Mouse (Mus musculus): Measurements from ENCODE around the gene Aip. TPM values are rescaled to one million over a fixed set of nuclear protein-coding genes. Genes with fewer than 3 reads are reported as not detected.
"Not testable (repeated sequence)": the region's sequence is repeated elsewhere in the genome, so short reads cannot be mapped to it uniquely, and the experiment has no call there.

Aip gene
- polyA plus RNA-seq, 1 experiment from 2014 or later, result 78.5 TPM

DNA sequence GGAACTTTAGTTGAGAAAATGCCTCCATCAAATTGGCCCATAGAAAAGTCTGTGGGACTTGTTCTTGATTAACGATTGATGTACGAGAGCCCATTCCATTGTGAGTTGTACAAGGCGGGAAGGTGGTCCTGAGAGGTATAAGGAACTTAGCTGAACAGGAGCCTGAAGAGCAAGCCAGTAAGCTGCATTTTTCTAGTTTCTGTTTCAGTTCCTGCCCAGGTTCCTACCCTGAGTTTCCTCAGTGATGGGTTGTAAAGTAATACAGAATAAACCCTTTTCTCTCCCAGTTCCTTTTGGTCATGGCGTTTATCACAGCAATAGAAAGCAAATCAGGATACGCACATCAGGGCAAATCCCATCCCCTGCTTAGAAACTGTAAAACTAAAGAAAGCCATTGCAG lies 12.3 kb upstream of the Aip start:
- Histone ChIP-seq H3K27ac (ENCODE audit: low read length) (no peak overlapping the region), H3K9ac (replicated peaks; ENCODE audit: low read depth) (no peak overlapping the region), H3K27me3 (replicated peaks; ENCODE audit: insufficient read depth, low read length) (no peaks in the 10 kb centered on the region), H3K4me1 (ENCODE audit: insufficient read depth, low read depth, low read length) (no peaks in the 10 kb centered on the region), H3K9me3 (ENCODE audit: low read length) (no peaks in the 10 kb centered on the region), H3K4me3 (ENCODE audit: low read depth, low read length) (no peak overlapping the region), H3K4me2 (replicated peaks; ENCODE audit: low read depth, low read length) (no peak overlapping the region), H3K36me3 (ENCODE audit: insufficient read depth, low read length) (no peaks in the 10 kb centered on the region)
- 73% methylated on average over 5 of the region's 5 CpGs for WGBS
- DNase-seq (ENCODE audit: low spot score), result no peak
- TF ChIP-seq EP300 (IDR thresholded peaks at IDR 0.05), result no peak
- TF ChIP-seq CTCF (IDR thresholded peaks at IDR 0.05), result no peak
- no peak for ATAC-seq

- Histone ChIP-seq H3K36me3 (ENCODE audit: insufficient read depth, low read length) (peaks cover 9% of the 10 kb centered on the region; the same call in 1 of the 2 replicates), H3K4me1 (ENCODE audit: insufficient read depth, low read depth, low read length) (no peaks in the 10 kb centered on the region), H3K9ac (replicated peaks; ENCODE audit: low read depth) (no peak overlapping the region), H3K4me3 (ENCODE audit: low read depth, low read length) (no peak overlapping the region), H3K9me3 (ENCODE audit: low read length) (no peaks in the 10 kb centered on the region), H3K27me3 (replicated peaks; ENCODE audit: insufficient read depth, low read length) (no peaks in the 10 kb centered on the region), H3K4me2 (replicated peaks; ENCODE audit: low read depth, low read length) (no peak overlapping the region), H3K27ac (ENCODE audit: low read length) (no peak overlapping the region)
- ATAC-seq, result no peak
- TF ChIP-seq EP300 (IDR thresholded peaks at IDR 0.05), result no peak
- TF ChIP-seq CTCF (IDR thresholded peaks at IDR 0.05), result peak; percentile 37
- DNase-seq (ENCODE audit: low spot score), result no peak
- 76% methylated on average over 5 of the region's 5 CpGs for WGBS
Measured at GRCm38 (mm10) chr19:4136463-4136862, 10.8 kb upstream of the Aip start.

DNA sequence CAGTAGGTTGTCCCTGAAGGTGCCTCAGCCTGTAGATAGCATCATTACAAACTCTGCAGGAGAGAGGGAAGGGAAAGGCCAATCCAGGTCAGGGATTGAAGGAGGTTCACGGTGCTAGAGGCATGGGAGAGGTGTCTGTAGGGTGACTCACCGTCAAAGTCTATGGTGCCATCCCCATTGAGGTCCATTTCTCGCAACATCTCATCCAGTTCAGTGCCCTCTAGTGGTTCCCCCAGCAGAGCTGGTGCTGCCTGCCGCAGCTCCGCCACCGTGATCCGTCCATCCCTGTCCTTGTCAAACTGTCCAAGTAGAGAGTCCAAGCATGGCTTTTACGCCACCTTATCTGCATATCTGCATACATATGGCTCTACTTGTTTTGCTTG lies 10.3 kb upstream of the Aip start:
- not testable (repeated sequence) for H3K4me2 ChIP-seq (replicated peaks; ENCODE audit: low read depth, low read length); H3K9me3 ChIP-seq (ENCODE audit: low read length); H3K4me3 ChIP-seq (ENCODE audit: low read depth, low read length); DNase-seq (ENCODE audit: low spot score); H3K4me1 ChIP-seq (ENCODE audit: insufficient read depth, low read depth, low read length); H3K27me3 ChIP-seq (replicated peaks; ENCODE audit: insufficient read depth, low read length); H3K27ac ChIP-seq (ENCODE audit: low read length); H3K9ac ChIP-seq (replicated peaks; ENCODE audit: low read depth)
- peak; percentile 54; the same call in 1 of the 2 replicates for ATAC-seq
- H3K36me3 ChIP-seq (ENCODE audit: insufficient read depth, low read length), result peaks cover 14% of the 10 kb centered on the region; the same call in 1 of the 2 replicates
- peak; percentile 61 for TF ChIP-seq CTCF (IDR thresholded peaks at IDR 0.05)
- WGBS, result 20% methylated on average over 7 of the region's 8 CpGs

DNA sequence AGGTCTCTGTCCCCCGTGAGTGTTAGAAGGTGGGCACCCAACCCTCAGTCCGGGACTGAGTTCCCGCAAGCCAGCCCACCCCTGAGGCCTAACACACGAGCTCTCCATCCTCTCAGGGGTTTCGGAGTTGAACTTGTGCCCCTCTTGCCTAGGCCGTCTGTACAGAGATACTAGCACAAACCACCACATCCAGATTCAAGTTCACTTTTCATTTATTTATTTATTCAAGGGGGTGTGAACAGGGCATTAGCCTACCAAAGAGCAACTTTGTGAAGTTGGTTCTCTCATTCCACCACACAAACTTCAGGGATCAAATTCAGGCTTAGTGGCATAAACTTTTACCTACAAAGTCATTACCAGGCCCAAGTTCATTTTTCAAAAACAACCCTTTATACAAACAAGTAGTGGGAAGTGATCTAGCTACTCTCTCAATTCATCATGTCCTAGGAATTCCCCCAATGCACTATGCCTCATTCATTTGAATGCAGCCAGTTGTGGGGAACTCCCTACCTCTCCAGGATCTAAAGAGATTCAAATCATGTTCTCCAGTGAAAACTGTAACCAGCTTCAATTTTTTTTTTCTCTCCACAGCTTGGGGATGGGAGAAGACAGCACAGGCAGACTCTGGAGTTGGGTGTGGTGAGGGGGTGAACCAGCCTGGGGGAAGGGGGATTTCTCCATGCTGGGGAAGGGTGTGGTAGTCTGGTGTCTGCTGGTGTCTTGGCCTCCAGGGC lies 9.7 kb upstream of the Aip start:
- H3K4me3 ChIP-seq (ENCODE audit: low read depth, low read length); H3K4me2 ChIP-seq (replicated peaks; ENCODE audit: low read depth, low read length); ATAC-seq; H3K9ac ChIP-seq (replicated peaks; ENCODE audit: low read depth); H3K9me3 ChIP-seq (ENCODE audit: low read length); H3K27ac ChIP-seq (ENCODE audit: low read length); DNase-seq (ENCODE audit: low spot score); H3K27me3 ChIP-seq (replicated peaks; ENCODE audit: insufficient read depth, low read length); H3K4me1 ChIP-seq (ENCODE audit: insufficient read depth, low read depth, low read length): not testable (repeated sequence)
- 77% methylated on average over 6 of the region's 6 CpGs for WGBS
- peaks cover 14% of the 10 kb centered on the region; the same call in 1 of the 2 replicates for H3K36me3 ChIP-seq (ENCODE audit: insufficient read depth, low read length)

DNA sequence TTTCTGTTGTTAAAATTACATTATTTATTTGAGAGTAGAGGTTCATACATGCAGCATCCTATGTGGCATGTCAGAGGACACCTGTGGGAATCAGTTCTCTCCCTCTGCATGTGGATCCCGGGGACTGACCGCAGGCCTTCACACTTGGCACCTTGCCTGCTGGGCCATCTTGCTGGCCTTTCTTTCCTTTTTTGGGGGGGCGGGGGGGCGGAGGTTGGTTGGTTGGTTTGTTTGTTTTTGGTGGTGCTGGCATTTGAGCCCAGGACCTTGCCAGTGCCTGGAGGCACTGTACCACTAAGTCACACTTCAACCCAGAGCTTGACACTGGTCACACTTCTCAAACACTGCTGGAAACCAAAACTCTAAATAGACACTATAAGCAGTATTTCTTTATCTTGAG lies 8.7 kb upstream of the Aip start:
- no peak for ATAC-seq
- H3K9me3 ChIP-seq (ENCODE audit: low read length), result no peaks in the 10 kb centered on the region
- no peak overlapping the region for H3K27ac ChIP-seq (ENCODE audit: low read length)
- H3K36me3 ChIP-seq (ENCODE audit: insufficient read depth, low read length), result peaks cover 17% of the 10 kb centered on the region; the same call in 1 of the 2 replicates
- H3K4me3 ChIP-seq (ENCODE audit: low read depth, low read length), result no peak overlapping the region
- no peaks in the 10 kb centered on the region for H3K27me3 ChIP-seq (replicated peaks; ENCODE audit: insufficient read depth, low read length)
- DNase-seq (ENCODE audit: low spot score), result no peak
- H3K4me2 ChIP-seq (replicated peaks; ENCODE audit: low read depth, low read length), result no peak overlapping the region
- H3K9ac ChIP-seq (replicated peaks; ENCODE audit: low read depth), result no peak overlapping the region
- WGBS, result 78% methylated on average over 4 of the region's 4 CpGs
- no peaks in the 10 kb centered on the region for H3K4me1 ChIP-seq (ENCODE audit: insufficient read depth, low read depth, low read length)
- TF ChIP-seq CTCF (IDR thresholded peaks at IDR 0.05), result no peak

DNA sequence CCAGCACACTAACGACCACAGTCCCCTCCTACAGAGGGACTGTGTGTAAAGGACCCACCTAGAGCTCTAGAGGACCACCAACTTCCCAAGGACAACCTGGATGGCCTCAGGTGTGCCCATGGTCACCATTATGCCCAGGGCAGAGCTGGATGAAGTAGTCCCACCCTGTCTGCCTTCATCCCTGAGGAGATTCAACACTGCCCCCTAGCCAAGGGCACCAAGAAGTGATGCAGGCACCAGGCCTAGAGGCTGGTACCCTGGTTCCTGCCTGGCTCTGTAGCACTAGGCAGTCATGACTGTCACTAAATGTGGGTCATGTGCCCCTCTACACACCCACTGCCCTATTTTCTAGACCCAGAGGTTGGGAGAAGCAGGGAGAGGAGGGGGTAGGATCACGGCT lies 6.1 kb upstream of the Aip start:
- Histone ChIP-seq H3K9me3 (ENCODE audit: low read length) (no peaks in the 10 kb centered on the region), H3K4me1 (ENCODE audit: insufficient read depth, low read depth, low read length) (peaks cover 3% of the 10 kb centered on the region), H3K4me2 (replicated peaks; ENCODE audit: low read depth, low read length) (no peak overlapping the region), H3K9ac (replicated peaks; ENCODE audit: low read depth) (no peak overlapping the region), H3K27me3 (replicated peaks; ENCODE audit: insufficient read depth, low read length) (no peaks in the 10 kb centered on the region), H3K36me3 (ENCODE audit: insufficient read depth, low read length) (peaks cover 23% of the 10 kb centered on the region; the same call in 1 of the 2 replicates), H3K27ac (ENCODE audit: low read length) (no peak overlapping the region), H3K4me3 (ENCODE audit: low read depth, low read length) (no peak overlapping the region)
- DNase-seq (ENCODE audit: low spot score) (no peak), ATAC-seq (no peak)
- TF ChIP-seq EP300 (IDR thresholded peaks at IDR 0.05), result no peak
- TF ChIP-seq CTCF (IDR thresholded peaks at IDR 0.05), result peak; percentile 30; the same call in 1 of the 2 replicates
- 87% methylated on average over 2 of the region's 2 CpGs for WGBS
